Mouse (Mus musculus) cerebellum, adult 8-10 months (tissue): ENCODE data around the gene Spata22.
"Not testable (repeated sequence)": the region's sequence is repeated elsewhere in the genome, so short reads cannot be mapped to it uniquely, and the experiment has no call there.

Experiments
- DNase-seq: peaks from one replicate; pipeline ENCODE4 v3.0.0; 2022

Gene Spata22

DNA sequence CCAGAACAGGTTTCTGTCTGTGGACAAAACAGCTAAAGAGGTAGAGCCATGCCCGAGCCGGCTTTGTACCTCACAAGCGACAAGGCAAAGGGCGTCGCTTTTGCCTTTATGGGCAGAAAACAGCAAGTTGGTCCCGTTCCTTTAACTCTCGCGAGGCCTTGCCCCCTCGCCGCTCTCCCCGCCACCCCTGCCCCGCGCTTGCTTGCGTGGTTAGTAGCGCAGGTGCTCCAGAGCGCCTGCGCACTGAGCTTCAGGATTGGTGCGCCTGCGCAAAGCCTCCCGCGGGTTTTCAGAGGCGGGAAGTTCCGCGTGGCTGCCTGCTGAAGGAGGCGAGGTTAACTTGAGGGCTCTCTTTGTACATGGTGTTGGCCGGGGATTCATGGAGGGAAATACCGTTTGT lies at the start of gene Spata22, which contains the start of the genes Aspa and Gm49340:
Gene Spata22 (plus strand): TSS at position 300 of the 400 bp plus-strand sequence.
Gene Aspa (minus strand): TSS at position 155 of the 400 bp plus-strand sequence.
Gene Gm49340 (plus strand): TSS at position 300 of the 400 bp plus-strand sequence.
- DNase-seq, result no peak

DNA sequence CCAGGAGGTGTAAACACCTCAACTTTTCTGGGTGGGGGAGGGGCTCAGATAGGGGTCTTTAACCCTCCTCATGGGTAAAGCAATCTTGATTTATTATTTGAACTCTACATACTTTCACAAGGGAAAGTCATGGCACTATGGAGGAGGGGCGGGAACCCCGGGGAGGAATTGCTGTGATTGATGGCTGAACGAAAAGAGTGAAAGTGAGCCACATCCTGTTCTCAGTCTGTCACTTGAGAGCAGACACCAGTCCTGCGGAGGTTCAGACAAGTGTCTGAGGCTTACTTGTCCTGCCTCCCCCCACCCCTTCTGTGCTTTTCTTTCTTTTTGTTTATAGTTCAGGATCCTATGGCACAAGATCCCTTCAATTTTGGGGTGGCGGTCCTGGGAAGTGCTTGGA lies 48.8 kb upstream of the Spata22 start:
- DNase-seq, result no peak

DNA sequence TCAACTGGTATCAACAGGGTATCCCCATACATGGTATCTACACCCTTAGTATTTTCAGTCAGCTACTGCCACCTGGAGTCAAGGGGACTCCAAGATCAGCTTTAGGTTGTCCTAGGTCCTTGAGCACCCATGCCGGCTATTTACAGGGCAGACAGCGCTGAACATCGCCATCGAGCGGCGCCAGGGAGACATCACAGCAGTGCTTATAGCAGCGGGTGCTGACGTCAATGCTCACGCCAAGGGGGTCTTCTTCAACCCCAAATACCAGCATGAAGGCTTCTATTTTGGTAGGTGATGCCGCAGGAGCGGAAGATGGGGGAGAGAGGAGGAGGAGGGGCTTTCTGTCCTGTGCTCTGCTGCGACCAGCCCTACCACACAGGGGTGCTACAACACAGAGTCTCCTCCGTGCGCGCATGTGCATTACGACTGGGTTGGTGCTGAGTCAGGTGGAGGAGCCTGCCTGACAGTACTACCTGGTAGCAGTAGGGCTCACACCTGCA lies 48.0 kb upstream of the Spata22 start:
- peak; percentile 34 for DNase-seq

DNA sequence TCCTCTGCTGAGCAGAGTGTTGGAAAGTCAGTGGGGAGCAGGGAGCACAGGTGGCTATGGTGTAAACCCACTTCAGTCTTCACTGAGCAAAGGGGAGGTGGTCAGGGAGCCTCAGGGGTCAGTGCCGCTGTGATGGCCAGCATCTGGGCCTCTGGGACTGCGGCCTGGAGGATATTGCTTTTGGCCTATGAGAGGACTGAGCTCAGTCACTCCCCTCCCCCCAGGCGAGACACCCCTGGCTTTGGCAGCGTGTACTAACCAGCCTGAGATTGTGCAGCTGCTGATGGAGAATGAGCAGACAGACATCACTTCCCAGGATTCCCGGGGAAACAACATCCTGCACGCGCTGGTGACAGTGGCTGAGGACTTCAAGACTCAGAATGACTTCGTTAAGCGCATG lies 46.2 kb upstream of the Spata22 start:
- DNase-seq, result no peak

DNA sequence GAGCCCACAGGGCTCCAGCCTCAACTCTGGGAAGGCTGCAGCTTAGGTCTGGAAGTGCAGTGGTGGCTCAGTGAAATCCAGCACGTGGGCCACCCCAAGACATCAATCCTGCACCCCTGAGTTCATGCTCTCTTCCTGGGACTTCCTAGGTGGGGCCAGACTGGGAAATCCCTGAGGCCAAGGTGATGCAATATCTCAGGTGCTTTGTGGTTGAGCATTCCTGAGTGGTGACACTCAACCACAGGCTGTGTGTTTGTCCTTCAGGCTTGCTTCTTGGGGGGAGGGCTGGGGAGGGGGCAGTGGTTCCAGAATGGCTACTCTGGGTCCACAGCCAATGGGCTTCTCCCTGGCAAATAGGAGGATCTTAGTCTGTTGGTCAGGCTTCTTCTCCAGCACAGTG lies 45.6 kb upstream of the Spata22 start:
- no peak for DNase-seq

DNA sequence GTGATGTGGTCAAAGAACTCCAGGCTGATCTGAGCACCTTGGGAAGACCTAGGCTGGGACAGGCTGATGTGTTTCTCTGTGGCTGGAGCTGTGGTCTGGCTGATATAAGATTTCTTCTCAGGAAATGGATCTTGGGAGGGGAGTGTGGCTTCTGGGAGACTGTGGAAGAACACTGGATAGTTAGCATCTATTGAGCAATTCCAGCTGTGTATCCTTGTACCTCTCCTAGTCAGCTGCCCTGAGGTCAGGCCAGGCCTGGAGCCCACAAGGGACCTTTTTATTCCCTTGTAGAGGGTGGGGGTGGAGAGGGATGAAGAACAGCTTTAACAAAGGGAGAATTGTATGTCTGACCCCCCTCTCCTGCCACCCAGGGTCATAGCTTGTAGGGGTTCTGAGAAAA lies 45.2 kb upstream of the Spata22 start:
- DNase-seq, result no peak

DNA sequence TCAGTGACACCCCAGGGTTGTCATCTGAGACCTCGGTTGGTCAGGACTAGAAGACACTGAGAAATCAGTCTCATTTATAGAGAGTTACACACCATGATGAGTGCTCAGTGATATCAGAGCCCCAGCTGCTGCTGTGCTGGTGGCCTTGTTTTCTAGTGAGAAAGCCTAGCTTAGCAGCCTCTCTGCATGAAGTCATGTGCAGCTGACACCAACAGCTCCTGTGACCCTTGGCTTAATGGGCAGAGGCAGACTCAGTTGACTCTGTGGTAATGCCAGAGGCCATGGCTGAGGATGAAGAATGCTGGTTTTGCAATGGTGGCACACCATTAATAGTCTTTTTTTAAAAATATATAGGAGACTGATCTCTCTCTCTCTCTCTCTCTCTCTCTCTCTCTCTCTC lies 39.9 kb upstream of the Spata22 start:
- DNase-seq, result no peak

DNA sequence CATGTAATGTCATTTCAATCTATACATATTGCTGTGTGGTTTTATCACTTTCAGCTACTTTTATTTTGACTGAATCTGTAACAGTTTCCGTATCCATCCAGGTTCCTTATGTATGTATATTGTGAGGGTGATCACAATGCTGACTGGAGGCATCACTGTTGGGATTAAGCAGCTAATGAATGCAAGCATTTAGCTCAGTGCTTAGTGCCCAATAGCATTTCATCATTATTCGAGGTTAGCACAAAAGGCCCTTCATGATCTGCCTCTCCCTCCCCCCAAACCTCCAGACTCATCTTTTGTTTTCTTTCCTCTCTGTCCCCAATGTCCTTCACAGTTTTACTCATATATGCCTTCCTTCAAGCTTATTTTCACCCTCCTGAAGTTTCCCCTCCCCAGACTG lies 26.4 kb upstream of the Spata22 start:
- no peak for DNase-seq

DNA sequence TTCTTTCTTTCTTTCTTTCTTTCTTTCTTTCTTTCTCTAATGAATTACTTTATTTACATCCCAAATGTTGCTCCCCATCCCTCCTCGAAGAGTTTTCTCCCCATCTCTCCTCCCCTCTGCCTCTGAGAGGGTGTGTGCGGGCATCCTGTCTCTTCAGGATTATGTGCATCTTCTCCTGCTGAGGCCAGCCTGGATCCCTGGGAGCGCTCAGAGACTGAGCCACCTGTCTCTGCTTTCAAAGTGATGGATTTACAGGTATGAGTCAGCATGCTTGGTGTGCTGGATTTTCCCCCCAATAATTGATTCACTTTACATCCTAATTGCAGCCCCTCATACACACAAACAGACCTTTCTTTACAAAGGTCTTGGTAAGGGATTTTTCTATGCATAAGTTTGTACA lies 13.6 kb upstream of the Spata22 start:
- DNase-seq, result no peak

DNA sequence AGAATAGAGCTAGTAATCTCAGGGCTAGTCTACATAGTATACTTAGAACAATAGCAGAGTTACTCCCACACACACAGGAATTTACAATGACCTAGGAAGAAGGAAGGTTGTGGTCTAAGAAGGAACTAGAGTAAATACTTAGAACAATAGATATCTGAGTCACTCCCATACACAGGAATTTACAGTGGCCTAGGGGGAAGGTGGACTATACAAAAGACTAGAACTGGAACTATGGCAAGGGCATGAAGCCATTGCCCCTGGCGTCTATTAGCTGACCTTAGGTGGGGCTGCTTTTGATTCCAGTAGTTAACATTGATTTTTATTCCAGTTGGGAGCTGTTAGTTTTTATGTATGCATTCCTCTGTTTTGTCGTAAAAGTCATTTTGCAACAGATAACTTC lies 11.0 kb upstream of the Spata22 start:
- not testable (repeated sequence) for DNase-seq

DNA sequence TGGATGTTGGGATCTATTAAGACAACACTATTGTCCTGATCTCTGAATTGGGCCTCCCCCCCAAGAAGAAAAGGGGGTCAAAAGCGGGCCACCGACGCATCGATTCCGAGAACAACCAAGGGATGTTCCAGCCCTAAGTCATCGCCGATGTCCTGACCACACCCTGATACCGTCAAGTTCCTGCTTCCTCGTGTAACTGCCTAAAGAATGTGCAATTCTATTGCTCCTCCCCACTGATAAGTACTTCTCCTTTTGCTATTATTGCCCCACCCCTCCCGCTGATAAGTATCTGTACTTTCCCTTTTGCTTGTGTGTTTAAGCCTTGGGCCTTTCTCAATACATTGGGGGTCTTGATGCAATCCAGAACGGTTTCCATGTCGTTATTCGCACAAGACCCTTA lies 8.5 kb upstream of the Spata22 start:
- not testable (repeated sequence) for DNase-seq

DNA sequence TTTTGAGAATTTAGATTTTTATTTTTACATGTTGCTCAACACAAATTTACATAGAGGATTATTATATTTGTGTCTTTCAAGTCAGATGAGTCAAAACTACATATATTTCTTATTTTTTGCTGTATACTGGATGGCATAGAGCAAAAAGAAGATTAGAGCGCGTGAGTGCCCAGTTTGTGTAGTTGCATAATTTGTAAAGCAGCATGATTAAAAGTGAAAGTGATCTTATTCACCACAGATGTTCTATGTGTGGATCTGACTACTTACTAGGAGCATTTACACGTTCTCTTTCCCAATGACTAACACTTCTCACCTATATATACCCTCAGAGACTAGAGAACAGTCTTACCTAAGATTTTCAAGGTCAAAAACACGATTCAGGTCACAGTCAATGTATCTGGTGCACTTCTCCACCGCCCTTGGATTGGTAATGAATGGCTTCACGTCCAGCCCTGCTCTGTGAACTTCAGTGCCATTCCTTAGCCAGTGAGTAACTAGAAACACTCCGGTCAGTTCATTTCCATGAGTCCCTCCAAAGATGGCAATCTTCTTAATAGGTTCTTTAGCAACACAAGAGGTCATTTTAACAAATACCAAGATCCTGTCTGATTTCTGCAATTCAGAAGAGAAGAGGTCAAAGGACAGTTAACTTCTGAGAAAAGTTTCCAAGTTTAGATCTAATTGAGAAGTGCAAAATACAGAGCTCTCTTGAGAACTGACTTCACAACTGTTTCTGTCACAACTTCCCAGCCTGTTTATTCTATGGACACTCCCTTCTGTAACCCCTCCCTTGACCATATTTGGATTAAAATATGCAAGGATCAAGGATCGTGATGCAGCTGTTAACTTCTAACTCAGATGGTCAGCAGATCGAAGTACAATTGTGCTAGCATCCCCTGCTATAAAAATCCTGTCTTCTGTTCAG lies 5.4 kb upstream of the Spata22 start:
- no peak for DNase-seq

DNA sequence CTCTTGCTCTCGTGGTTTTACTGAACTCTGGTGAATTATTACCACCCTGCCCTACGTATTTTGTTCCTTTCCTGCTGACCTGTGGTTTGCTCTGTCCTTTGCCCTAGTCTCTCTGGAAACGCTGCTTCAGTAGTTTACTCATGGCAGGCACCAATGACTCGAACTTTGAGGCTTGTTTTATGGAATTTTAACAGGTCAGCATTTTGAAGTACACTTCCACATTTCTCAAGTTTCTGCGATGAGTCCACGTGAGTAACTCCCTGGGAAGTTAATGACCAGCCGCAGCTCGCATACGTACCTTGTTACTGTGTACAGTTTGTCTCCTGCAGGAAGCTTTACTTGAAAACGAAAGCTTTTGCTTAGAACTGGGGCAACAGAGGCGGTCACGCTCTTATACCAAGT lies 3.1 kb upstream of the Spata22 start:
- no peak for DNase-seq

DNA sequence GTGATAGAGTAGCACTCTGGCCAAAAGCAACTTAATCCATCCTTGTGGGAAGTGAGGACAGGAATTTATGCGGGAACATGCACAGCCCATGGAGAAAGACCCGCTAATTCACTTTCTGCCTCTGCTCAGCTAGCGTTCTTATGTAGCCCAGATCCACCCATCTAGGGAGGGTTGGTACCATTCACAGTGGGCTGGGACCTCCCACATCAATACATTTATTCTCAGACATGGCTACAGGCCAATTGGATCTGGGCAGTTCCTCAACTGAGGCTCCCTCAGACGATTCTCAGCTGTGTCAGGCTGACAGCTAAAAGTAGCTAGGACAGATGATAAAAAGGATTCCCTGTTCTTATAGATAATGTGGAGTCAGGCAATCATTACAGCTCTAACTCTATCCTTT lies 2.2 kb upstream of the Spata22 start:
- DNase-seq, result no peak

DNA sequence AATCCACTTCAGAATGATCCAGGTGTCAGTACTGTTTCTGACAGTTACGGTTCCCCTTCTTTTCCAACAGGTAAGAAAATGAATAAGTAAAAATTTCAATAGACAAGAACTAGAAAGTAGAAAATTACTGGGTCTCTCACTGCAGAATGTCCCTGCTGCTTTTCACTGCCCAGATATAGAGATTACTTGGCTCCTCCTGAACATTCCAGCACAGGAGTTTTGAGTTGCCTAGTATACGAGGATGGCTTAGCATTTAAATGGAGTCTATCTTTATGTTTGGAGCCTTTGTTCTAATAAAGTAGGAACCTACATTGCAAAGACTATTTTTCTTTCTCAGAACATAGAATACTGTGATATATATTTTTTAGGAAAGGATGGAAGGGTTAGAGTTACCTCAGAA lies 3.8 kb downstream of the Spata22 start:
- no peak for DNase-seq

DNA sequence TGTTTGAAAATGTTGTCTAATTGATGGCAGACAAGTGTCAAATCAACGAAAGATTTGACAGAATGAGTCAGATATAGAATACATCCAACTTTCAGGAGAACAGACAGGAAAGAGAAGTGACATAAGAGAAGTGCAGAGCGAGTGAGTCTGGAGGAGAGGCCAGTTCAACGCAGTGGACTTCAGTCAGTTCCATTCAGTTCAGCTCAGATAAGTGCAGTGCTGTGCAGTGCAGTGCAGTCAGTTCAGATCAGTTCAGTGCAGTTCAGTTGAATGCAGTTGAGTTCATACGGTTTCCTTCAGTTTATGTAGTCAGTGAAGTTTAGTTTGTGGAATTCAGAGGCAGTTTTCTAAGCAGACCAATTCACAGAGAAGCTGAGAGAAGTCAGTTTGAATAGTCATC lies 7.4 kb downstream of the Spata22 start:
- no peak for DNase-seq

DNA sequence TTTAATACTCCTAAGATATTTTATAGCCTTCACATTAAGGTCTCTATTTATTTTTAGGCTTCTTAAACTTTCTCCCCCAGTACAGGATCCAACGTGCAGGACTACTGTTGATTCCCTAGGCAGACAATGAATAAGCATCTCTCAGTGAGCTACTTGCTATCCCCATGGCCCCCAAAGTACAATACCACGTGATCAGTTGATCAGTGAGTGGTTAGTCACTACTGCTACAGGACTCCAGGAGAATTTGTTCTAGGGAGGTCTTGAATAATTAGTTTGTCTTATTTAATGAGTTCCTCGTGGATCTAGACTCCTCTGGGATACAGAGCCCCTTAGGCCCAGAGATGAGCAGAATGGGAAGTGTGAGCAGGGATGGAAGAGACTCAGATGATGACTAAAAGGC lies 20.9 kb downstream of the Spata22 start, which contains the start of gene Olfr20:
Gene Olfr20 (plus strand): TSS at position 301 of the 400 bp plus-strand sequence.
- DNase-seq, result no peak

DNA sequence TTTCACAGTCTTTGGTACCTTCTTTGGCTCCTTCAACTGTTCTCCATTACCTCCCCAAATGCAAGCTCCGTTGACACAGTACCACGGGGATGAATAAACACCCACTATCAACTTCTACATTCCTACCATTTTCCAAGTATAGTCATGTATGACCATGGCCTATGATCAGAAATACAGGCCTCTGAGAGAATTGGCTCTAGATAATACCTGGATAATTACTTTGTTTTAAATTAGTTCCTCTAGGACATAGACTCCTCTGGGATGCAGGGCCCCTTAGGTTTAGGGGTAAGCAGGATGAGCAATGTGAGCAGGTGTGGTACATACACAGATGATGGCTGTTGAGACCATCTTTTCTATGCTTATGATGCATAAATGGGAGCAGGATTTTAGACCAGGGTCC lies 41.4 kb downstream of the Spata22 start, which contains the start of gene Olfr376:
Gene Olfr376 (plus strand): TSS at position 301 of the 400 bp plus-strand sequence.
- no peak for DNase-seq

DNA sequence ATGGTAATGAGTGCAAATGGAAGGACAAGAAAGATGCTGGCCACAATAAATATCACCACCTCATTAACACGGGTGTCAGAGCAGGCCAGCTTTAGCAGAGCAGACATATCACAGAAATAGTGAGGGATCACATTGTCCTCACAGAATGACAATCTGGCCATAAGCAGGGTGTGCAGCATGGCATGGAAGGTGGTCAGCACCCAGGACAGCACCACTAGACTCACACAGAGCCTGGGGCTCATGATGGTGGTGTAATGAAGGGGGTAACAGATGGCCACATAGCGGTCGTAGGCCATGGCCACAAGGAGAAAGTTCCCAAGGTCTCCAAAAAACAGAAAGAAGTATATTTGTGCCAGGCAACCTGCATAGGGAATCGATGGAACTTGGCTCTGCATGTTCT lies 65.8 kb downstream of the Spata22 start:
- DNase-seq, result no peak
